Mouse (Mus musculus): ENCODE results near the gene Bcl2l10. TPM values are rescaled to one million over a fixed set of nuclear protein-coding genes. Genes with fewer than 3 reads are reported as not detected.

Gene Bcl2l10
- total and polyA plus RNA-seq, 3 experiments: 0.33 TPM; not detected in 2

- H3K9me3 ChIP-seq (replicated peaks): no peaks in the 10 kb centered on the region
- DNase-seq (ENCODE audit: low spot score) (no peak), ATAC-seq (ENCODE audit: extremely low read depth, insufficient number of reproducible peaks, low FRiP score, poor library complexity, severe bottlenecking) (no peak)
- peaks cover 33% of the 10 kb centered on the region for H3K36me3 ChIP-seq (replicated peaks)
- H3K27me3 ChIP-seq (ENCODE audit: insufficient read depth, low read length): peaks cover 7% of the 10 kb centered on the region
- no peaks in the 10 kb centered on the region for H3K4me1 ChIP-seq (ENCODE audit: insufficient read depth, low read depth, low read length)
- H3K4me3 ChIP-seq (ENCODE audit: low read depth, low read length): no peak overlapping the region
- TF ChIP-seq POLR2AphosphoS5 (IDR thresholded peaks at IDR 0.05; ENCODE audit: insufficient replicate concordance, low read depth, low read length) (no peak), GATA2 (IDR thresholded peaks at IDR 0.05; ENCODE audit: borderline replicate concordance, low read depth, low read length) (no peak), CTCF (IDR thresholded peaks at IDR 0.05; ENCODE audit: low read depth, low read length) (no peak), GATA1 (IDR thresholded peaks at IDR 0.05; ENCODE audit: borderline replicate concordance, low read length) (no peak), TAL1 (conservative IDR thresholded peaks at IDR 0.05; ENCODE audit: low read depth, low read length) (no peak)
These were observed 36.2 kb downstream of the Bcl2l10 start for GRCm38 (mm10) chr9:75383785-75384184.

GRCm38 (mm10) chr9:75384337-75384962 lies 36.9 kb downstream of the Bcl2l10 start:
- Histone ChIP-seq H3K4me3 (ENCODE audit: low read depth, low read length) (no peak overlapping the region), H3K36me3 (replicated peaks) (peaks cover 40% of the 10 kb centered on the region), H3K9me3 (replicated peaks) (no peaks in the 10 kb centered on the region), H3K4me1 (ENCODE audit: insufficient read depth, low read depth, low read length) (no peaks in the 10 kb centered on the region), H3K27me3 (ENCODE audit: insufficient read depth, low read length) (peaks cover 5% of the 10 kb centered on the region)
- ATAC-seq (ENCODE audit: extremely low read depth, insufficient number of reproducible peaks, low FRiP score, poor library complexity, severe bottlenecking) (no peak), DNase-seq (ENCODE audit: low spot score) (no peak)
- TF ChIP-seq TAL1 (conservative IDR thresholded peaks at IDR 0.05; ENCODE audit: low read depth, low read length) (no peak), GATA2 (IDR thresholded peaks at IDR 0.05; ENCODE audit: borderline replicate concordance, low read depth, low read length) (no peak), POLR2AphosphoS5 (IDR thresholded peaks at IDR 0.05; ENCODE audit: insufficient replicate concordance, low read depth, low read length) (no peak), GATA1 (IDR thresholded peaks at IDR 0.05; ENCODE audit: borderline replicate concordance, low read length) (no peak), CTCF (IDR thresholded peaks at IDR 0.05; ENCODE audit: low read depth, low read length) (no peak)

GRCm38 (mm10) chr9:75385218-75385974 lies 37.8 kb downstream of the Bcl2l10 start:
- H3K27me3 ChIP-seq (ENCODE audit: insufficient read depth, low read length): peaks cover 2% of the 10 kb centered on the region
- no peak for ATAC-seq (ENCODE audit: extremely low read depth, insufficient number of reproducible peaks, low FRiP score, poor library complexity, severe bottlenecking)

GRCm38 (mm10) chr9:75393251-75393650 lies 45.7 kb downstream of the Bcl2l10 start:
- Histone ChIP-seq H3K36me3 (replicated peaks) (peaks cover 89% of the 10 kb centered on the region), H3K27me3 (ENCODE audit: insufficient read depth, low read length) (peaks cover 2% of the 10 kb centered on the region; the same call in 1 of the 2 replicates), H3K4me1 (ENCODE audit: insufficient read depth, low read depth, low read length) (peaks cover 4% of the 10 kb centered on the region; the same call in 1 of the 2 replicates), H3K9me3 (replicated peaks) (no peaks in the 10 kb centered on the region), H3K4me3 (ENCODE audit: low read depth, low read length) (no peak overlapping the region)
- DNase-seq (ENCODE audit: low spot score) (no peak), ATAC-seq (ENCODE audit: extremely low read depth, insufficient number of reproducible peaks, low FRiP score, poor library complexity, severe bottlenecking) (no peak)
- TF ChIP-seq CTCF (IDR thresholded peaks at IDR 0.05; ENCODE audit: low read depth, low read length): no peak
- TF ChIP-seq TAL1 (conservative IDR thresholded peaks at IDR 0.05; ENCODE audit: low read depth, low read length): no peak
- TF ChIP-seq GATA1 (IDR thresholded peaks at IDR 0.05; ENCODE audit: borderline replicate concordance, low read length): no peak
- TF ChIP-seq POLR2AphosphoS5 (IDR thresholded peaks at IDR 0.05; ENCODE audit: insufficient replicate concordance, low read depth, low read length): no peak
- no peak for TF ChIP-seq GATA2 (IDR thresholded peaks at IDR 0.05; ENCODE audit: borderline replicate concordance, low read depth, low read length)

More at GRCm38 (mm10) chr9:75385218-75385974, 37.8 kb downstream of the Bcl2l10 start:
- no peak for DNase-seq (ENCODE audit: low spot score)
- Histone ChIP-seq H3K36me3 (replicated peaks) (peaks cover 48% of the 10 kb centered on the region), H3K4me3 (ENCODE audit: low read depth, low read length) (no peak overlapping the region), H3K9me3 (replicated peaks) (no peaks in the 10 kb centered on the region), H3K4me1 (ENCODE audit: insufficient read depth, low read depth, low read length) (no peaks in the 10 kb centered on the region)
- no peak for TF ChIP-seq GATA2 (IDR thresholded peaks at IDR 0.05; ENCODE audit: borderline replicate concordance, low read depth, low read length)
- TF ChIP-seq GATA1 (IDR thresholded peaks at IDR 0.05; ENCODE audit: borderline replicate concordance, low read length): no peak
- TF ChIP-seq CTCF (IDR thresholded peaks at IDR 0.05; ENCODE audit: low read depth, low read length): no peak
- no peak for TF ChIP-seq TAL1 (conservative IDR thresholded peaks at IDR 0.05; ENCODE audit: low read depth, low read length)

- peaks cover 11% of the 10 kb centered on the region for H3K4me1 ChIP-seq (ENCODE audit: insufficient read depth, low read depth, low read length)
- H3K36me3 ChIP-seq (replicated peaks): peaks cover 81% of the 10 kb centered on the region
These were observed 48.4 kb downstream of the Bcl2l10 start for GRCm38 (mm10) chr9:75395971-75396370.

GRCm38 (mm10) chr9:75399069-75399468 lies 51.5 kb downstream of the Bcl2l10 start:
- Histone ChIP-seq H3K36me3 (replicated peaks) (peaks cover 72% of the 10 kb centered on the region), H3K27me3 (ENCODE audit: insufficient read depth, low read length) (no peaks in the 10 kb centered on the region), H3K9me3 (replicated peaks) (no peaks in the 10 kb centered on the region), H3K4me3 (ENCODE audit: low read depth, low read length) (no peak overlapping the region), H3K4me1 (ENCODE audit: insufficient read depth, low read depth, low read length) (peaks cover 35% of the 10 kb centered on the region)
- ATAC-seq (ENCODE audit: extremely low read depth, insufficient number of reproducible peaks, low FRiP score, poor library complexity, severe bottlenecking): no peak
- DNase-seq (ENCODE audit: low spot score): no peak
- no peak for TF ChIP-seq CTCF (IDR thresholded peaks at IDR 0.05; ENCODE audit: low read depth, low read length)
- no peak for TF ChIP-seq POLR2AphosphoS5 (IDR thresholded peaks at IDR 0.05; ENCODE audit: insufficient replicate concordance, low read depth, low read length)
- no peak for TF ChIP-seq GATA1 (IDR thresholded peaks at IDR 0.05; ENCODE audit: borderline replicate concordance, low read length)
- TF ChIP-seq GATA2 (IDR thresholded peaks at IDR 0.05; ENCODE audit: borderline replicate concordance, low read depth, low read length): no peak
- no peak for TF ChIP-seq TAL1 (conservative IDR thresholded peaks at IDR 0.05; ENCODE audit: low read depth, low read length)

More at GRCm38 (mm10) chr9:75395971-75396370, 48.4 kb downstream of the Bcl2l10 start:
- DNase-seq (ENCODE audit: low spot score) (no peak), ATAC-seq (ENCODE audit: extremely low read depth, insufficient number of reproducible peaks, low FRiP score, poor library complexity, severe bottlenecking) (no peak)
- H3K4me3 ChIP-seq (ENCODE audit: low read depth, low read length): no peak overlapping the region
- TF ChIP-seq POLR2AphosphoS5 (IDR thresholded peaks at IDR 0.05; ENCODE audit: insufficient replicate concordance, low read depth, low read length) (no peak), GATA2 (IDR thresholded peaks at IDR 0.05; ENCODE audit: borderline replicate concordance, low read depth, low read length) (no peak), CTCF (IDR thresholded peaks at IDR 0.05; ENCODE audit: low read depth, low read length) (no peak), GATA1 (IDR thresholded peaks at IDR 0.05; ENCODE audit: borderline replicate concordance, low read length) (no peak), TAL1 (conservative IDR thresholded peaks at IDR 0.05; ENCODE audit: low read depth, low read length) (no peak)
- no peaks in the 10 kb centered on the region for H3K9me3 ChIP-seq (replicated peaks)
- no peaks in the 10 kb centered on the region for H3K27me3 ChIP-seq (ENCODE audit: insufficient read depth, low read length)
